Mouse (Mus musculus): ENCODE results near the gene C130026I21Rik. TPM values are rescaled to one million over a fixed set of nuclear protein-coding genes. Genes with fewer than 3 reads are reported as not detected.
"Not testable (repeated sequence)": the region's sequence is repeated elsewhere in the genome, so short reads cannot be mapped to it uniquely, and the experiment has no call there.

The C130026I21Rik gene
- total and polyA plus RNA-seq, 3 experiments: 1.2 to 1.7 TPM; not detected in 1

- not testable (repeated sequence) for DNase-seq
Observed at GRCm38 (mm10) chr1:85033616-85034015, 236.8 kb downstream of the C130026I21Rik start.

GRCm38 (mm10) chr1:85030211-85030610 lies 240.2 kb downstream of the C130026I21Rik start:
- DNase-seq: not testable (repeated sequence)

GRCm38 (mm10) chr1:85011933-85012332 lies 258.4 kb downstream of the C130026I21Rik start:
- not testable (repeated sequence) for DNase-seq

DNA sequence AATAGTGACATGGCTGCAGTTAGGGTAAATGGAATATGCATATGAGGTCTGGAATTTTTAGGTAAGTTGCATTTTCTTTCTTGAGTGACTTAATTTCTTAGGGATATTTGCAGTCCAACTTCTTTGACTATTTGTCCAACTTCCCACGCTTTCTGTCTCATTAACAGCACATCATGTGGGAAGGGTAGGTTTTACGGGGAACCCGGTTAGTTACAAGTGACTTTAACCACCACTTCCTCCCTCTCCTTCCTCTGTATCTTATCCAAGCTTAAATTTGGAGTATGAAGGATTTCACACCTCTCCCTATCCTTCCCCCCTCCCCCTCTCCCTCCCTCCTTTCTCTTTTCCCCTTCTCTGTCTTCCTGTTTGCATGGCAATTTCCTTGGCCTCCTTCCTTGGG lies 259.4 kb downstream of the C130026I21Rik start:
- not testable (repeated sequence) for DNase-seq

DNA sequence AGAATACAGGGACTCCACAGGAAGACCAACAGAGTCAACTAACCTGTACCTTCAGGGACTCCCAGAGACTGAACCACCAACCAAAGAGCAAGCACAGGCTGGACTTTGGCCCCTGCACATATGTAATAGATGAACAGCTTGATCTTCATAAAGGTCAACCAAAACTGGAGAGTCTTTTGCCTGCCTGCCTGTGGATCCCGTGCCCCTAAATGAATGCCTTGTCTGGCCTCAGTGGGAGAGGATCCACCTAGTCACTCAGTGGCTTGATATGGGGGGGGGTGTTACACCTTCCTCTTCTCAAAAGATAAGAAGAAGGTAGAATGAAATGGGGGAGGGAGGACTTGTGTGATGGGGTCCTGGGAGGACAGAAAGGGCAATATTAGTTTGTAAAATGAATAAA lies 262.6 kb downstream of the C130026I21Rik start:
- DNase-seq: not testable (repeated sequence)

DNA sequence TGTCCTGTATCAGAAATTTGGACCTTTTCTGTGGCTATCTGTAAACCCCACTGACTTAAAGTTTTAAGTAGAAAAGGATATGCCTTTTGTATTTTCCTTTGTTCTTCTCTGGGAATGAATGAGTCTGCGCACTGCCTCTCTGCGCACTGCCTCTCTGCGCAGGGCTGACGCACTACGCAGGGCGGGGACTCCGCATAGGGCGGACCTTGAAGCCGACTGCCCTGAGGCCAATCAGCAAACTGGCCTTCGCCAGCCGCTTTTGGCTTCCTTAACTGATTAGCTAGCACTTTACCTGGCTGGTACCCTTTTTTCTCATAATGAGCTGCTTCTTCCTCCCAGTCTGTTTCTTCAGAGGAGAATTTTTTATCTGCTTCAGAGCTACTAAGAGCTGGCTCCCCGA lies 271.1 kb downstream of the C130026I21Rik start:
- DNase-seq: not testable (repeated sequence)

GRCm38 (mm10) chr1:84996305-84996704 lies 274.1 kb downstream of the C130026I21Rik start:
- not testable (repeated sequence) for DNase-seq

GRCm38 (mm10) chr1:84994461-84994860 lies 275.9 kb downstream of the C130026I21Rik start:
- DNase-seq: not testable (repeated sequence)

DNA sequence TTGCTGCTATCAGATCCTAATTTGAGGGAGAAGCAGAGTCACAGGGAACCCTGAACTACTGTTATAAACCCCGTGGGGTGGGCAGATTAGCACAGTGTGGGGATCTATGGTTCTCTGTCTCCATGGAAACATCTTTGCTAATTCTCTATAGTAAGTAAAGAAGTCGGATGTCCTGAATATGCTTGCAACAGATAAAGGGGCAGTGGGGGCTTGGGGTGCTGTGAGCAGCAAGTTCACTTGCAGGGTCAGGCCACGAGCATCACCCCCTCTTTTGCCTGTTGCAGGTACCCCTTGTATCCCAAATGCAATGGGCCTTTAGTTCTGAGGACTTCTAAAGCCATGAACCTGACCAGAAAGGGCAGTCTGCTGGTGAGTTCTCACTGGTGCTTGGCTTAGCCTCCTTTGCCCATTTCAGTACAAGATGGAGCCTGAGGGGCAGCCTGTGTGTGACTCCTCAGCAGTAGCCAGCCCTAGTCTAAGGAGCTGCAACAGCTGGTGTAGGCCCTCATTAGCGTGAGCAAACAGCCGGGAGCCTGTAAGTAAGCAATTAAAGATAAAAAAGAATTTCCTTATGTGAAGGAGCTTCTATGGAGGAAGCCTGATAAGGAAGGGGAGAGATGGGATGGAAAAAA lies 276.6 kb downstream of the C130026I21Rik start:
- DNase-seq: not testable (repeated sequence)

GRCm38 (mm10) chr1:84993235-84993634 lies 277.1 kb downstream of the C130026I21Rik start:
- DNase-seq: not testable (repeated sequence)

DNA sequence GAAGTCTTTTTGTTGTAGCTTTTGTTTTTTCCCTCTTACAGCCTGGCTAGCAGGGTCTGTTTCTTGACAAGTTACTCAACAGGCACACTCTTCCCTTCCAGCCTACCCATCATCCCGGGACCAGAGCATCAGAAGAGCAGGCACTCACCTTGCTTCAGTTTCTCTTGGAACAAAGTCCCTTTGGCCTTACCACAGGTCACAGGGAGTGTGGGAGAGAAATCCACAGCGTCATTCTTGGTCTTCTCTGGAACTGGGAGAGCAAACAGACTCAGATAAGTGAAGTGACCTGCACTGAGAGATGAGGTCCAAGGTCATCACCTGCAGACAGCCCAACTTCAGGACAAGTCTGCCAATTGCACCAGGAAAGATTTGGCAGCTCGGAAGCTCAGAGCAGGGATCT lies 277.5 kb downstream of the C130026I21Rik start:
- not testable (repeated sequence) for DNase-seq

DNA sequence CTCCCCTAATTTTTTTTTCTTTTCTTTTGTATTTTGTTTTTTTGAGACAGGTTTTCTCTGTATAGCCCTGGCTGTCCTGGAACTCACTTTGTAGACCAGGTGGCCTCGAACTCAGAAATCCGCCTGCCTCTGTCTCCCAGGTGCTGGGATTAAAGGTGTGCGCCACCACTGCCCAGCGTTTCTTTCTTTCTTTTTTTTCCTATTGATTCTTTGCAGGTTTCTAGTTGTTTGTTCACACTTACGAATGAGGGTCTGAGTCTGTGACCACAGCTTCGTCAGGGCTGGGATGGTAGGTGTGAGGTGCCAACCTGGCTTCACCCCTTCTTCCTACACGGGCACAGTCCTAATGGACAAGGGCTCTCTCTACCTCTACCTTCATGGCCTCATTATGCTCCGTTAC lies 281.3 kb downstream of the C130026I21Rik start:
- DNase-seq: not testable (repeated sequence)

DNA sequence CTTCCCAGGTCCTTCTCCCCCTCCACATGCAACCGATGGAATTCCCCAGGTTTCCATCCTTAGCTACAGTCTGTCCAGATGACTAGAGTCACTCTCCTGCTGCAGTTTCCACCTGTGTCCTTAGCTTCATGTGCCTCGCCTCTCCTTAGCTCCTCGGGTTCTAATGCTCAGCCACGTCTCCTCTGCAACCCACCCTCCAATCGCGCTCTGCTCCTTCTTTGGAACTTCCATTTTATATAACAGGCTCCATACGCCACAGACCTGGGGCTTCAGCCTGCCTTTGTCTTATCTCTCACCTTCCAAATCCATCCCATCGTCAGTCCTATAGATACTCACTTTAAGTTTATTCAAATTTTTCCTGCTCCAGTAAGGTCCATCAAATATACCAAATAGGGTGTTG lies 282.6 kb downstream of the C130026I21Rik start:
- DNase-seq: not testable (repeated sequence)

GRCm38 (mm10) chr1:84961779-84962178 lies 308.6 kb downstream of the C130026I21Rik start:
- DNase-seq: not testable (repeated sequence)

GRCm38 (mm10) chr1:84957713-84958112 lies 312.7 kb downstream of the C130026I21Rik start:
- DNase-seq: not testable (repeated sequence)

DNA sequence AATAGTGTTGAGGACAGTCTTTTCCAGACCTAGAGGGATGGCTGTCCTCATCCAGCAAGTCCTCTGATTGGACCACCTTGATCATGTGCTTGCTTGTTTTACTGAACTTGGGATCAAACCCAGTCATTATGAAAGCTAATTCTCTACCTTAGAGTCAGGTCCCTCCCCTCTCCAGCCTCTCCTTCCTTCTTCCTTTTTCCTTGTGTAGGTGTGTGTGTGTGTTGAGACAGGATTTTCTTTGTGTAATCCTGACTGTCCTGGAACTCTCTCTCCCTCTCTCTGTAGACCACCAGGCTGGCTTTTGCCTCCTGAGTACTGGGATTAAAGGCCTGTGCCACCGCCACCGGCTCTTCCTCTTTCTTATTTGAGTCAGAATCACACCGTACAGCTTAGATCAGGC lies 313.6 kb downstream of the C130026I21Rik start:
- DNase-seq: not testable (repeated sequence)

DNA sequence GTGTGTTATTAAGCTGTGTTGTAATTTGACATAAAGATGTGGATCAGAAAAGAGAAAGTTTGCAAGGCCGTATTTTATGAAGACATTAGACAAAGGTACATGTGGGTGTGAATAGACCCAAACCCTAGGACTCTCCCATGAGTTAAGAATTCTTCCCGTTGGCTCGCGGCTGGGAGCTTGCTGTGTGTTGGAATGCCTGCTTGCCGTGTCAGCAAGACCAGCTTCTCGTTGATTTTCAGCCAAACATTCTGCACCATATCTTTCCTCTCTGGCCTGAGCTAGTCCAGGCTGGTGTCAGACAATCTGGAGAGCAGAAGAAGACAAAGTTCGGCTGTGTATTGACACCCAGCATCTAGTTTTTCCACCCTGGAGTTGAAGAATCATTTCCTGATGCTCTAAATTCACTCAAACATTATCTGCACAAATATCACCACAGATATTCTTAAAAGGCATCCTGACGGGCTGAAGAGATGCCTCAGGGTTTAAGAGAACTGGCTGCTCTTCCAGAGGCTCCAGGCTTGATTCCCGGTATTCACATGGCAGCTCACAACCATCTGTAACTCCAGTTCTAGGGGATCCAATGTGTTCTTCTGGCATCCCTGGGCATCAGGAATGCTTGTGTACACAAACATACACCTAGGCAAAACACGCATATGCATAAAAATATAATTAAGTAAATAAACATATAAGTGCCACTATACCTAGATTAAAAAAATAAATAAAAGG lies 317.7 kb downstream of the C130026I21Rik start:
- no peak for DNase-seq

GRCm38 (mm10) chr1:84951566-84951965 lies 318.8 kb downstream of the C130026I21Rik start:
- peak; percentile 76 for DNase-seq

DNA sequence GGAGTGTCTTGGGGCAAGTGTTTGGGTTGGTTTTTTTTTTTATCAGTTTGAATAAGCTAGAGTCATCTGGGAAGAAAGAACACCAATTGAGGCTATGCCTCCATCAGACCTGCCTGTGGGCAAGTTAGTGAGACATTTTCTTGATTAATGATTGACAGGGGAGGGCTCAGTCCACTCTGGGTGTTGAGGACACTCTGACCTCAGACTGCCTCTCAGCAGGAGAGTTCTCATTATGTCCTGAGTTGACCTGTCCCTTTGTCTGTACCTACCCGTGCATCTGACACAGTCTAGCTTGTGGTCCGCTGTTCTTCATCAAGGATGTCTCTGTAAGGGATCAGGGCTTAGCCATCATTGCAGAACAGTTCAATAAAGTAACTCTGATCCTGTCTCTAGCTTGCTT lies 323.0 kb downstream of the C130026I21Rik start:
- no peak for DNase-seq

DNA sequence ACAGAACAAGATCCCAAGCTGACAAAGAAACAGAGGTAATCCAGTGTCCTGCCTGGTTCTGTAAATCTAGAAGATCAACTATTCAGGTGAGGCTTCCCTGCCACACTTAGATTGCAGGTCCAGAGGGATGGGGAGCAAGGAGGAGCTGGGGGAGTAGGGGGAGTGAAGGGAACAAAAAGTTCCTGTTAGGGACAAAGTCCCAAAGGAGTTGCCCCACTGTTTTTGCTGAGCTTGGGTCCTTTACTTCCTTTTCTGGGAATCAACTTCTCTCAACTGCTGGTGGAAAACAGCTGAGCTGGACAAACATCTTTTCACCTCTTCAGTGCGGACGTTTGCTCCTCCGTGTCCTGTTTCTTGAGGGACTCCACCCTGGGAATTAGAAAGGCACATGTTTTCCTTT lies 324.4 kb downstream of the C130026I21Rik start:
- DNase-seq: no peak

DNA sequence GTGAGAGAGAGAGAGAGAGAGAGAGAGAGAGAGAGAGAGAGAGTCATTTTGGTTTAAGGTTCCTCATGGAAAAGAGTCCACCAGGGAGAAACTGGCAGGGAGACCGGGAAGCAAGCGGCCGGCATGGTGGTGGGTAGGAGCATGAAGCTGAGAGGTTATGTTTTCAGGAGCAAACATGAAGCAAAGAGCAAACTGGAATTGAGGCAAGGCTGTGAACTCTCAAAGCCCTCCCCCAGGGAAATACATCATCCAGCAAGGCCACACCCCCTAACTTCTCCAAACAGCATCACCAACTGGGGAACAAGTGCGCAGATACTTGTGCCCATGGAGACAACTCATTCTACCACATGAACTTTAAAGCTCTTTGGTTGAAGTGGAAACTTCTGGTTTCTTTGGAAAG lies 326.8 kb downstream of the C130026I21Rik start:
- DNase-seq: no peak

Data from adrenal gland, adult 2 months (tissue).